Mouse (Mus musculus) bone marrow macrophage, adult 2 months (primary cell): ENCODE data around the gene Dgkb. TPM values are rescaled to one million over a fixed set of nuclear protein-coding genes. Genes with fewer than 3 reads are reported as not detected.

ENCODE experiments used
- H3K27ac ChIP-seq: 2 replicates; pipeline ENCODE4 v1.5.1; 2012; ENCODE audit warnings: low read depth, low read length; ENCODE audit not compliant: insufficient read depth
- H3K4me1 ChIP-seq: 2 replicates; pipeline ENCODE4 v1.6.1; 2012; ENCODE audit warnings: low read length; ENCODE audit not compliant: control insufficient read depth, insufficient read depth
- H3K4me3 ChIP-seq: 2 replicates; pipeline ENCODE4 v1.5.1; 2012; ENCODE audit warnings: mild to moderate bottlenecking, low read length, moderate library complexity; ENCODE audit not compliant: insufficient read depth
- CTCF ChIP-seq: IDR thresholded peaks from 2 replicates; pipeline ENCODE4 v1.5.1; 2012; ENCODE audit warnings: low read depth, mild to moderate bottlenecking, low read length, moderate library complexity
- POLR2A ChIP-seq: IDR thresholded peaks from 2 replicates; pipeline ENCODE4 v1.6.1; 2012; ENCODE audit warnings: mild to moderate bottlenecking, low read depth, low read length, borderline replicate concordance
- polyA plus RNA-seq: library from polyadenylated mRNA; stranded (reverse); fragments of >200 nt; gene quantifications from 2 replicates; pipeline ENCODE4 v1.2.4, GENCODE M21; 2012; ENCODE audit not compliant: missing spikeins, insufficient read depth, insufficient read length

The Dgkb gene
- polyA plus RNA-seq: not detected in 2 replicates

DNA sequence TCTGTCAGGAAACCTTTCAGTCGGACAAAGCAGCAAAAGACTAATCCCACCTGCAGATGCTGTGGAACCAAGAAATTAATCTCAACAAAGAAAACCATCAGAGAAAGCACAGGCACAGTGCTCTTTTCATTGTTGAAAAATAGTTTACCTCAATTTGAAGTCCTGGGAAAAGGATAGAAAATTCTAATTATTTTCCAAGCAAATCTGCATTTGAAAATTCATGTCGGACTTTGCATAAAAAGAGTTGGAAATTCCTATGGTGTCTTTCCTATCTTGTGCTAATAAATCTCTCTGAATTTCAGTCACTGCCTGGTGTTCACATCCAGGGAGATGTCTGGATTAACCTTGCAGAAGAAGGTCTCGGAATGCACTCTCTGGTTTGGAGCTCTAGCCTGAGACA is at the start of gene Dgkb:
Gene Dgkb, plus strand, starts transcription at position 301 of the 400 bp plus-strand sequence.
- TF ChIP-seq CTCF (no peak), POLR2A (no peak)
- no peak within 1 kb of the TSS for H3K27ac ChIP-seq
- H3K4me1 ChIP-seq: no peaks in the 10 kb centered on the region
- no peak within 1 kb of the TSS for H3K4me3 ChIP-seq

DNA sequence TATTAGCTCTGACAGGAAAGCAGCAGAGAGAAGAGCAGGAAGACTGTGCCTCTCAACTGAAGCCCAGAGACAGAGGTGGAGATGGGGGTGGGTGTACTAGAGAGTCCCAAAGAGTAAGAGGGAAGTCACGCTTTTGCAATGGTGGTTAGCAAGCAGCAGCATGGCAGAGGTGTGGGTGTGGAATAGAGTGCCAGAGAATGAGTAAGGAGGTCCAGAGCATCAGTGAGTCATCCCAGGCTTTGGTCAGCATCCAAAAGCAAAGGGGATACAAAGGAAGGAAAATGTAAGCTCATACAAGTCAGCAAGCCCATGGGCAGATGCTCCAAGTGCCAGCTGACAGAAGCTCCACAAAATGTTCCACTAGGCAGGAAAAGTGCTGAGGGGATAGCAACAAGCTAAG is 47.7 kb upstream of the Dgkb start:
- no peak overlapping the region for H3K4me3 ChIP-seq
- no peak for TF ChIP-seq CTCF
- no peak for TF ChIP-seq POLR2A
- H3K27ac ChIP-seq: no peak overlapping the region
- no peaks in the 10 kb centered on the region for H3K4me1 ChIP-seq

DNA sequence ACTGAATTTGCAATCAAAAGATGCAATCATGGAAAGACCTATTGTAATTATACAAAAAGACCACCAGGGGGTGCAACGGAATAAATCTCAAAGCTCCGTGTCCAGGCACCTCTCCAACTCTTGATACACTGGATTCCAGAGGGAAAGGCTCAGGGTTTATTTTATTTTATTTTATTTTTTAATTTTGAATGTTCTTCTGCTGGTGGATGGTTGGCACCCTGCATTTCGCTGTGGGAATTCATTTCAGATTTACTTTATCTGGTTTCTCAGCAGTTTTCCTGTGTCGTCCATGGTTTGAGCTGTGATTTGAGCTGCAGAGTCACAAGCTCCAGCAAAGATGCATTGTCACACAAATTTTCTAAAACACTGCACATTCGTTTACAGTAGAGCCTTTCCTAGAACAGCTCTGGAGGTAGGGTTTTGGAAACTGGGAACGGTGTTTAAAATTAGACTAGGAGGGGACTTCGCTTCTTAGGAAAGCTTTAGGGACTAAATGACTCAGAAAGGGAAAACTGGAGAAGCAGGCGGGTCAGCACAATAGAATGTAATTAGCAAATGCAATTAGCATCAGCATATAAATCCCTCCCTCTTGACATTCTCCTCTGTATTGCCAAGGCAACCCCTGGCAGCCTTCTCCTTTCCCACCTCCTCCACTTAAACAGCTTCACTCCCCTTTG is 43.7 kb upstream of the Dgkb start:
- no peak for TF ChIP-seq POLR2A
- TF ChIP-seq CTCF: no peak
- Histone ChIP-seq H3K4me3 (no peak overlapping the region), H3K4me1 (no peaks in the 10 kb centered on the region), H3K27ac (no peak overlapping the region)

DNA sequence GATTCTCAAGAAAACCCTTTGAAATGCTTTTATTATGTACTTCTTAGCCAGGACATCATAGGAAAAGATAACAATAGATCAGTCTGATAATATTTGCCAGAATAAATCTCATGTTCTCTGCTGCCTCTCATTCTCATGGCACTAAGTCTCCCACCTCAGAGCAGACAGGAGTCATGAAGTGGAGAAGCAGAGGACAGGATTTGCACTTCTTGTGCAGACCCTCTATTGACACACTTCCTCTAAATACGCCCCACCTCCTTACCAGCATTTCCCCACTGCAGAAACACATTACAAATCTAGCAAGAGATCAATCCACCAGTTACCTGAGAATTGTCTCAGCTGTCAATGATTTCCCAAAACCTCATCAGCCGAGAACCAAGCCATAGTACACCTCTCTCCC is 42.9 kb upstream of the Dgkb start:
- TF ChIP-seq CTCF: no peak
- no peak for TF ChIP-seq POLR2A
- H3K4me1 ChIP-seq: no peaks in the 10 kb centered on the region
- H3K27ac ChIP-seq: no peak overlapping the region
- no peak overlapping the region for H3K4me3 ChIP-seq

DNA sequence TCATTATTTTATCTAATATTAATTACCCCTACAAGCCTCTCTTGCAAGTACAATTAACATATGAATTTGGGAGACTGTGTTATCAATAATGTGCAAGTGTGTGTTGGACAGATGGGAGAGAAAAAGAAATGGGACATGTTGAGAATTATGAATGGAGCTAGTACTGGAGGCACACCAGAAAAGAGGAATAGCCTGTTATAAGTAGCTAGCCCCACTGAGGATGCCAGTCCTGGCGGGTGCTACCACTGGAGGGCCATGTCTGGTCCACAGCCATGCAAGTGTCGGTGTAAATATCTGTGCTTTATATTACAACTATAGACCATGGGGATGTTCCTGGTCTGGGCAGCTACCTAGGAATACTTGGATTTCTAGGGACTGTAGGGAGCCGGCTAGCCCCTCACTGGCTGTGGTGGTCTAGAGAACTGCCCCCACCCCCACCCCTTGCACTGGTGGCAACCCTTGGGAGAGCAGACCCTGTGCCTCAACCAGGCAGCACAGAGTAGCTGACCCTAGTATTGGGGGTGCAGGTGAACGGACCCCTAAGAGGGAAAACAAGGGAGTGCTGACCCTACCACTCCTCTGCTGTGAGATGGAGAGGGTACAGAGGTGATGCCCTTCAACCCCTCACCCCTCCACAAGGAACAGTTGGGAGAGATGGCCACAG is 21.1 kb upstream of the Dgkb start:
- H3K4me3 ChIP-seq: no peak overlapping the region
- H3K27ac ChIP-seq: no peak overlapping the region
- H3K4me1 ChIP-seq: no peaks in the 10 kb centered on the region
- no peak for TF ChIP-seq POLR2A
- no peak for TF ChIP-seq CTCF

DNA sequence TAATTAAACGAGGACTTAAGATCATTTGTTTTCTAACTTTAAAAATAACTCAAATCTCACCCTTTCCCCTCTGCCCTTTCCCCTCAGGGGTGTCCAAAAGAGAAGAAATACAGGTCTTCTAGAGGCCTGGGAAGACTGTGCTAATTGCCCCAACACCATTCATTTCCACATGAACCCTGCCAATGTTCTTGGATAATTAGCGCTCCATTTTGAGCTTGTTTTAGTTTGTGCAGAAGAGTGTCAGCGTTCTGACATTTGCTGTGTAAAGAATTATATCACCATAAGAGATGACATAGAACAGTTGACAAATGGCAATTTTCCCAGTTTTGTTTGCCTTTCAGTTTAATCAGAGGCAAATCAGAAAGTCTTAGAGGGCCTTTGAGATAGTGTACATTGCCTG is 3.4 kb upstream of the Dgkb start:
- no peak for TF ChIP-seq POLR2A
- no peak for TF ChIP-seq CTCF
- no peak overlapping the region for H3K4me3 ChIP-seq
- no peaks in the 10 kb centered on the region for H3K4me1 ChIP-seq
- no peak overlapping the region for H3K27ac ChIP-seq

DNA sequence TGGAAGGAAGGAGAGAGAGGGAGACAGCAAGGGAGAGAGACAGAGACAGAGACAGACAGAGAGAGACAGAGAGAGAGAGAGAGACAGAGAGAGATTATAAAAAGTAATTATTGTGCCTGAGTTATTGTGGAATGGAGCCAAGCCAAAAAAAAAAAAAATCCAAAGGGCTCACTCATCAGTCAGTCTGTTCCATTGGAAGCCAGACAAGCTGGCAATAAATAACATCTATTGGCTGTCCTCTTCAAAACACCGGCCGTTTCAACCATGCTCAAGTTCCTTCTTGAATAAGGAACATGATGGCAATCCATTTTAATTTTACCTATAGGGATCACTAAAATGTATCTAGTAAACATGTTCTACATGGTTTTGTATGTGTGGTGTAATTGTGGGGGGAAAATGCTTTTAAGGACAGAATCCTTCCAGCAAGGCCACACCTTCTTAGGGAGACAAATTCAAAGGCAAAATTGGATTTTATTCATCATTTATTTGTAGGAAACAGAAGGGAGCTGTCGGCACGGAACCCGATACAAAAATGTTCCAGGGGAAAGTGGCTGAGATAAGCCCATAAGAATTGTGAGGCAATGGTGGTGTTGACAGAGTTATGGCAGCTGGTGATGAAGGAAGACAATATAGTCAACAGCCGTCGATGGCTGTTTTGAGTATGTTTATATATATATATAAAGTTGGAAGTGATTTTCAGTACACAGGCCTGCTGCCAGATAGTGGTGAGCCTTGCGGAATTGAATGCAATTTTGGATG is 3.7 kb downstream of the Dgkb start:
- Histone ChIP-seq H3K4me3 (no peak overlapping the region), H3K27ac (no peak overlapping the region), H3K4me1 (no peaks in the 10 kb centered on the region)
- no peak for TF ChIP-seq POLR2A
- no peak for TF ChIP-seq CTCF

DNA sequence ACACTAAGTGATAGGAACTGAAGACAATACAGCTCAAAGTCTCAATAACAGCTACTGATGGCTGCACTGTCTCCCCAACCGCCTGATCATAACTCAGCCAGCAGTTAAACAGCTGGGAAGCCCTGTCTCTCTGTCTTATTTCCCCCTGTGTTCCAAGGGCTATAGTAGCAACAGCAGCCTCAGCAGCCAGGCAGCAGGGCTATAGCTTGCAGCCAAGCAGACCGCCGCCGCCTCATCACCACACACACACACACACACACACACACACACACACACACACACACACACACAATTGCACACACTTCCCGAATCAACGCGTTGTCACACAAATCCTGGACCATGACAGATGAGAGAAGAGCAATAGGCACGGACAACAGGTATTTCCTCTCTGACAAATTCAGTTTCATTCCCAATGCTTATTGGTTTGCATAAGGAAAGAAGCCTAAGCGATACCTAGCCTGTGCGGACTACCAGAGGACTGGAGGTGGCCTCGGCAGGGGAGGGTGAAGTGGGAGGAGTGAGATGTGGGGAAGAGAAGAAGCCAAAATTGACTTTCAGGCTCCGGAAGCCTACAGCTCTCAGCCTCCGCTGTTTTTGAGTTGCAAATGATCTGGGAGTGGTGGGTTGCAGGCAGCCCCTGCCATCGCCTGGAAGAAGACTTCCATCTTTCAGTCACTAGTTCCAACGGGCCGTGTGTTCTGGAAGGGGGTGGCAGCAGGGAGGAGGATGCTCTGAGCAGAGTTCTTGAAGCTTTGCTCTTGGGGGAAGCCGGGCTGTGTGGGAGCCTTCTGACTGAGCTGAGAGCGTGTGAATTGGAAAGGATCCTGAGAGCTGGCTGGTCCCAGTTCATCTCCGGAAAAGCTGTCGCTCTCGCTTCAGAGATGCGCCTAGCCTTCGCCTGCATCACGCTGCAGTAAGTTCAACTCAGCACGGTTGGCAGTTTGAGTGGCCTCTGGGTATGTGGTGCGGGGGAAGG is 62.8 kb downstream of the Dgkb start:
- no peak for TF ChIP-seq CTCF
- TF ChIP-seq POLR2A: no peak
- H3K27ac ChIP-seq: no peak overlapping the region

DNA sequence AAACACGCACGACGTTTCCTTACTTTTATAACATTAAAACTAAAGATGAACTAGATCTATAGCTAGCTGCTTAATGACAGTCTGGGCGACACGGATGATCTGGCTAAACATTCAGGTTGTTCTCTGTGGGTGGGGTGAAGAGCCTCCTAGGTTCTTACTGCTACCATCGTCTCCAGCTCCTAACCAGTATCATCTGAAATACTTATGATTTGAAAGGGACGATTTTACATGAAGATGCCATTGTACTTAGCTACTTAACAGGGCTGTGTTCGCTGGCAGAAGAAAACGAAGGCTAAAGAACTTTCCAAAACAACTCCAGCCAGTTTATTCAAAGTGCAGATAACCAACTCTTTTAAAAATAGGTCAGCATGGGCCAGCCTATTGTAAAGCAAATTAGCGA is 63.9 kb downstream of the Dgkb start:
- TF ChIP-seq CTCF (no peak), POLR2A (no peak)
- H3K4me1 ChIP-seq: no peaks in the 10 kb centered on the region
- no peak overlapping the region for H3K27ac ChIP-seq
- H3K4me3 ChIP-seq: no peak overlapping the region

More for the DNA sequence above, 62.8 kb downstream of the Dgkb start:
- H3K4me3 ChIP-seq: no peak overlapping the region
- no peaks in the 10 kb centered on the region for H3K4me1 ChIP-seq
